Mouse (Mus musculus): ENCODE measurements around the gene Olfr61. TPM values are rescaled to one million over a fixed set of nuclear protein-coding genes. Genes with fewer than 3 reads are reported as not detected.
A peak's percentile ranks its signal among the peaks of the same experiment; 100 is the strongest.
"Not testable (repeated sequence)": the region's sequence is repeated elsewhere in the genome, so short reads cannot be mapped to it uniquely, and the experiment has no call there.

Gene Olfr61
- polyA plus RNA-seq (2016; fragmentation: Nextera tagmentation; extraction: Ambion mirVana), result not detected in 2 replicates

DNA sequence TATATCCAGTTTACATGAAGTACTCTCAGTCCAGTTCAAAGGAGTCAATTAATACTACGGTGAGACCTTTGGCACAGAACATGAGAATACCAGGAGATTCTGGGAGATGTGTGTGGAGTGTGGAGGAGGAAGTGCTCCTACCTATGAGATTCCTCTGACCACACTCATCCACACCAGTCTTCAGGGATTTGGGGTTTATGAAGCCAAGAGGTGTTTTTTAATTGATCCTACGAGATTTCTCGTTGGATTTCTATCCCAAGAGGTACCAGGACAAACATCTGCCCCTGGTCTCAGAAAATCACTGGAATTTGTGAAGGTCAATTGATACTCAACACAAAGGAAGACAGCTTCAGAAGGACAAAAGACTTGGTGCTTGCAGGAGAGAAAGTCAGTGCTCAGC lies at the start of gene Olfr61:
Olfr61 (plus strand) TSS at position 301 of the 400 bp plus-strand sequence.
- not testable (repeated sequence) for H3K27ac ChIP-seq (replicated peaks); H3K4me1 ChIP-seq; H3K4me3 ChIP-seq; H3K9me3 ChIP-seq (replicated peaks); DNase-seq (ENCODE audit: low spot score); H3K27me3 ChIP-seq (ENCODE audit: low read depth, poor library complexity, severe bottlenecking); H3K36me3 ChIP-seq
- 92% methylated on average over 3 of the region's 3 CpGs for WGBS

DNA sequence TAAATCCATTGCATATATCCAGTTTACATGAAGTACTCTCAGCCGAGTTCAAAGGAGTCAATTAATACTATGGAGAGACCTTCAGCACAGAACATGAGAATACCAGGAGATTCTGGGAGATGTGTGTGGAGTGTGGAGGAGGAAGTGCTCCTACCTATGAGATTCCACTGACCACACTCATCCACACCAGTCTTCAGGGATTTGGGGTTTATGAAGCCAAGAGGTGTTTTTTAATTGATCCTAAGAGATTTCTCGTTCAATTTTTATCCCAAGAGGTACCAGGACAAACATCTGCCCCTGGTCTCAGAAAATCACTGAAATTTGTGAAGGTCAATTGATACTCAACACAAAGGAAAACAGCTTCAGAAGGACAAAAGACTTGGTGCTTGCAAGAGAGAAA lies 27.8 kb upstream of the Olfr61 start, which contains the start of gene Olfr46:
Olfr46 (plus strand) TSS at position 301 of the 400 bp plus-strand sequence.
- not testable (repeated sequence) for H3K4me1 ChIP-seq; H3K36me3 ChIP-seq; H3K9me3 ChIP-seq (replicated peaks); DNase-seq (ENCODE audit: low spot score); H3K27me3 ChIP-seq (ENCODE audit: low read depth, poor library complexity, severe bottlenecking); H3K27ac ChIP-seq (replicated peaks); H3K4me3 ChIP-seq
- 86% methylated on average over 2 of the region's 2 CpGs for WGBS

DNA sequence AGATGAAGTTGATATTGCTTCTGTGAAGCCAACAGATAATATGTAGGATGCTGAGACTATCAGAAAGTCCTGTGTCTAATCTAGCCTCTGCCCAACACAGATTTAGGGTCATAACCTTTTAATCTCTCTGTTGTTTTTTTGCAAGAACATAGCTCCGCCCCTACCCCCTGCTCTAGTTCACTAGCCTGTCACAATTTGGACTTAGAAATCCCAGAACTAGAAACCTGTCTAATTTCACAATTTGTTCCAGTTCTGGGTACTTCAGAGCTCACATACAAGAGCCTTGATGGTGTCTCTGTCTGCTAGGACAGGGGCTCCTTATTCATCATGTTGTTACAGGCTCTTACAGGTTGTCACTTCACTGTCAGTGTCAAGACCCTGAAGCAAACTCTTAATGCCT lies 1.8 kb downstream of the Olfr61 start:
- H3K36me3 ChIP-seq, result no peaks in the 10 kb centered on the region
- DNase-seq (ENCODE audit: low spot score), result no peak
- H3K27me3 ChIP-seq (ENCODE audit: low read depth, poor library complexity, severe bottlenecking), result no peaks in the 10 kb centered on the region
- H3K9me3 ChIP-seq (replicated peaks), result no peaks in the 10 kb centered on the region
- WGBS, result 70% methylated on average over 1 of the region's 1 CpGs
- H3K4me1 ChIP-seq, result peaks cover 5% of the 10 kb centered on the region
- no peak overlapping the region for H3K4me3 ChIP-seq
- no peak overlapping the region for H3K27ac ChIP-seq (replicated peaks)

DNA sequence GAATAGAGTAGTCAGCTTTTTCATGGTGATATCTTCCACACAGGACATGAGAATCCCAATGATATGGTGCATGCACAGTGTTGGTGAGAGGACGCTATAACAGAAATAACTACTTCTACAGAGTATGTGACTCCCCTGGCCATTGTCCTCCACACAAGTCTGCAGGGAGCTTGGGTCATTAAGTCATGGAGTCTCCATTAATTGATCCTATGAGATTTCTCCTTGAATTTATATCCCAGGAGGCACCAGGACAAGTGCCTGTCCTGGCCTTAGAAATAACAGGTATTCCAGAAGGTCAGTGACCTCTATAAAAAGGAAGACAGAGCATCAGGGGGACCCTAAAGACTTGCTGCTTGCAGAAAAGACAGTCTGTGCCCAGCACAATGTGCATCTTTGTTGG lies 17.4 kb downstream of the Olfr61 start, which contains the start of gene Olfr53:
Olfr53 (plus strand) TSS at position 301 of the 400 bp plus-strand sequence.
- Histone ChIP-seq H3K4me3 (no peak within 1 kb of the TSS), H3K36me3 (no peaks in the 10 kb centered on the region), H3K4me1 (no peaks in the 10 kb centered on the region), H3K9me3 (replicated peaks) (no peaks in the 10 kb centered on the region), H3K27me3 (ENCODE audit: low read depth, poor library complexity, severe bottlenecking) (no peaks in the 10 kb centered on the region), H3K27ac (replicated peaks) (no peak within 1 kb of the TSS)
- WGBS, result 95% methylated on average over 1 of the region's 1 CpGs
- no peak for DNase-seq (ENCODE audit: low spot score)

DNA sequence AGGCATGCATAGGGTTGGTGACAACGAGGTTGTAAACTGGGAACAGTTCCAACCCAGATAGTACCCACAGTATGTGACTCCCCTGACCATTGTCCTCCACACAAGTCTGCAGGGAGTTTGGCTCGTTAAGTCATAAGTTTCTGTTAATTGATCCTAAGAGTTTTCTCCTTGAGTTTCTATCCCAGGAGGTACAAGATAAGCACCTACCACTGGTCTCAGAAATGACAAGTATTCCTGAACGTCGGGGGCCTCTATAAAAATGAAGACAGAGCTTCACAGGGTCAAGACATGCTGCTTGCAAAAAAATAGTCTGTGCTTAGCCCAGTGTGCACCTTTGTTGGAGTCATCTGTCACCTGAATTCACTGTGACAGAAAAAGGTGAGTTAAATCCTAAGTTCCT lies 30.9 kb downstream of the Olfr61 start, which contains the start of gene Olfr539:
Olfr539 (plus strand) TSS at position 301 of the 400 bp plus-strand sequence.
- H3K9me3 ChIP-seq (replicated peaks), result no peaks in the 10 kb centered on the region
- 83% methylated on average over 4 of the region's 4 CpGs for WGBS

DNA sequence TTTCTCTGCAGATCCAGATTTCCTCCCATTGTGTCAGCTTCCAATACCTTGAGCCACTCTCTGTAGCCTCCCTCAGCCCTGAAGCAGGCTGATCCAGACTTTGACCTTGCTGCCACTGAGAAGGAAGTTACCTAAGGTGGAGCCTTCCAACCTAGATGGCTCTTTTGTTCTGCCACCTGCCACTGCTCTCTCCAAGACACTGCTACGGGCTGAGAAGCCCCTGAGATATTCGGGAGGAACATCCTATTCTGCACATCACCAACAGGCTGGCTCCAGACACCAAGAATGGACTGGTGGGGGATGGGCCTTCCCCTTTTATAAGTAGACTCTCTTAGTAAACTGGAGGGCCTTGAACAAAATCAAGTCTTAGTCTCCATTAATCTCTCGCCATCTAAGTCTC lies 41.9 kb downstream of the Olfr61 start:
- peaks cover 11% of the 10 kb centered on the region; the same call in 1 of the 2 replicates for H3K9me3 ChIP-seq (replicated peaks)
- not testable (repeated sequence) for H3K4me3 ChIP-seq; H3K27me3 ChIP-seq (ENCODE audit: low read depth, poor library complexity, severe bottlenecking); DNase-seq (ENCODE audit: low spot score); H3K4me1 ChIP-seq; H3K27ac ChIP-seq (replicated peaks); H3K36me3 ChIP-seq
- WGBS, result 86% methylated on average over 3 of the region's 3 CpGs

More for the DNA sequence above, 30.9 kb downstream of the Olfr61 start, which contains the start of gene Olfr539:
- Histone ChIP-seq H3K4me1 (no peaks in the 10 kb centered on the region), H3K4me3 (no peak within 1 kb of the TSS), H3K27ac (replicated peaks) (no peak within 1 kb of the TSS), H3K27me3 (ENCODE audit: low read depth, poor library complexity, severe bottlenecking) (no peaks in the 10 kb centered on the region), H3K36me3 (no peaks in the 10 kb centered on the region)
- DNase-seq (ENCODE audit: low spot score), result no peak

DNA sequence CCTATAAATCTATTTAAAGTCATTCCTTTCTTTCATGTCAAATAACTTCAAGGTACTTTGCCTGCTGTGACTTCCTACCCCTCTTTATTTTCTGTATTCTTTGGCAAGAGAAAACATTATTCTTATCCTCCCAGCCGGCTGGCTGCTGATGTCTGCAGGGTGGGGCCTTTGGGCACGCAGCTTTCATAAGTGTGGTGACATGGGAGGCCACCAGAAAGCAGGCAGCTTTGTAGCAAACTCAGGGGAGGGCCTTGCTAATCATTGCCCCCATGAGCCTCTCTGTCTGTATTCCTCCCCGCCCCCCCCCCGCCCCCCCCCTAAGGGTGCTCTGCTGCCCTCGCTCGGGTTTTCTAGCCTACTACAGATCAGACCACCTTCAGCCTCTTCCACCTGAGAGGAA lies 47.1 kb downstream of the Olfr61 start:
- H3K36me3 ChIP-seq, result no peaks in the 10 kb centered on the region
- 3% methylated on average over 6 of the region's 6 CpGs for WGBS
- H3K9me3 ChIP-seq (replicated peaks), result peaks cover 23% of the 10 kb centered on the region; the same call in 1 of the 2 replicates
- no peaks in the 10 kb centered on the region for H3K27me3 ChIP-seq (ENCODE audit: low read depth, poor library complexity, severe bottlenecking)
- H3K4me1 ChIP-seq, result peaks cover 10% of the 10 kb centered on the region
- peak; percentile 17 for DNase-seq (ENCODE audit: low spot score)
- peak overlapping the region; percentile 30 for H3K4me3 ChIP-seq
- peak overlapping the region; percentile 59 for H3K27ac ChIP-seq (replicated peaks)

DNA sequence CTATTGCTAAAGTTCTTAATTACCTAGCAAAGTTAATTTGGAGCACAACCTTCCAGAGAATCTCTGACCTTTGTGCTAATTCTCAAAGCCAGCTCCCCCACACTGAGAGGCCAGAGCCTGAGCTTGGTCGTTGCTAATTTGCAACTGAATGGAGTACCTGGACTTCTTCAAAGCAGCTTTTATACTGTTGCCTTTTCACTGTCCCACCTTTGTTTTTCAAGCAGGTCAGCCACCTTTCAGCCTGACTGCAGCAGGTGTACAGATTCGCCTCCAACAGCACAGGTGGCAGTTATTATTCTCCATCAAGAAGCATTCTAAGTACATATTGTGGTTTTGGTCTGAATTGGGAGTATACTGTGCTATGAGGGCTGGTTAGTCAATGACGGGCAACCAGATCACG lies 50.8 kb downstream of the Olfr61 start:
- DNase-seq (ENCODE audit: low spot score); H3K27me3 ChIP-seq (ENCODE audit: low read depth, poor library complexity, severe bottlenecking); H3K27ac ChIP-seq (replicated peaks); H3K4me3 ChIP-seq; H3K36me3 ChIP-seq: not testable (repeated sequence)
- Histone ChIP-seq H3K4me1 (peaks cover 10% of the 10 kb centered on the region), H3K9me3 (replicated peaks) (peaks cover 12% of the 10 kb centered on the region; the same call in 1 of the 2 replicates)
- 67% methylated on average over 4 of the region's 4 CpGs for WGBS

DNA sequence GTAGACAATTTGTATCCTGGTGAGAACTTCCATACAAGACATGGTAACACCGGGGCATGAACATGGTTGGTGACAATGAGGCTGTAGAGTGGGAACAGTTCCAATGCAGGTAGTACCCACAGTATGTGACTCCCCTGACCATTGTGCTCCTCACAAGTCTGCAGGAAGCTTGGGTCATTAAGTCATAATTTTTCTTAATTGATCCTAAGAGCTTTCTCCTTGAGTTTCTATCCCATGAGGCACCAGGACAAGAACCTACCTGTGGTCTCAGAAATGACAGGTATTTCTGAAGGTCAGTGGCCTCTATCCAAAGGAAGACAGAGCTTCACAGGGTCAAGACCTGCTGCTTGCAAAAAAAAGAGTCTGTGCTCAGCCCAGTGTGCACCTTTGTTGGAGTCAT lies 52.9 kb downstream of the Olfr61 start, which contains the start of gene Olfr45:
Olfr45 (plus strand) TSS at position 301 of the 400 bp plus-strand sequence.
- no peaks in the 10 kb centered on the region for H3K36me3 ChIP-seq
- H3K9me3 ChIP-seq (replicated peaks), result peaks cover 12% of the 10 kb centered on the region; the same call in 1 of the 2 replicates
- H3K27ac ChIP-seq (replicated peaks), result no peak within 1 kb of the TSS
- 90% methylated on average over 1 of the region's 1 CpGs for WGBS
- no peak for DNase-seq (ENCODE audit: low spot score)
- no peaks in the 10 kb centered on the region for H3K27me3 ChIP-seq (ENCODE audit: low read depth, poor library complexity, severe bottlenecking)
- no peak within 1 kb of the TSS for H3K4me3 ChIP-seq
- H3K4me1 ChIP-seq, result no peaks in the 10 kb centered on the region

Other genes with a start within 250 kb of the Olfr61 start
- not detected in 2 replicates for gene Olfr531, start 226.1 kb upstream of the Olfr61 start, polyA plus RNA-seq (2016; fragmentation: Nextera tagmentation; extraction: Ambion mirVana)
- gene Olfr532, start 207.3 kb upstream of the Olfr61 start, polyA plus RNA-seq (2016; fragmentation: Nextera tagmentation; extraction: Ambion mirVana), result not detected in 2 replicates
- not detected in 2 replicates for gene Olfr533, start 165.6 kb upstream of the Olfr61 start, polyA plus RNA-seq (2016; fragmentation: Nextera tagmentation; extraction: Ambion mirVana)
- not detected in 2 replicates for gene Olfr535, start 144.8 kb upstream of the Olfr61 start, polyA plus RNA-seq (2016; fragmentation: Nextera tagmentation; extraction: Ambion mirVana)
- gene Olfr536, start 121.6 kb upstream of the Olfr61 start, polyA plus RNA-seq (2016; fragmentation: Nextera tagmentation; extraction: Ambion mirVana), result not detected in 2 replicates
- not detected in 2 replicates for gene Olfr538, start 61.1 kb upstream of the Olfr61 start, polyA plus RNA-seq (2016; fragmentation: Nextera tagmentation; extraction: Ambion mirVana)
- 0.04 and 0.09 TPM in 2 replicates for gene Olfr46, start 27.7 kb upstream of the Olfr61 start, polyA plus RNA-seq (2016; fragmentation: Nextera tagmentation; extraction: Ambion mirVana)
- gene Olfr53, start 17.5 kb downstream of the Olfr61 start, polyA plus RNA-seq (2016; fragmentation: Nextera tagmentation; extraction: Ambion mirVana), result not detected in 2 replicates
- not detected in 2 replicates for gene Olfr539, start 31.0 kb downstream of the Olfr61 start, polyA plus RNA-seq (2016; fragmentation: Nextera tagmentation; extraction: Ambion mirVana)
- gene Olfr45, start 53.0 kb downstream of the Olfr61 start, polyA plus RNA-seq (2016; fragmentation: Nextera tagmentation; extraction: Ambion mirVana), result not detected in 2 replicates
- not detected in 2 replicates for gene Olfr541, start 68.3 kb downstream of the Olfr61 start, polyA plus RNA-seq (2016; fragmentation: Nextera tagmentation; extraction: Ambion mirVana)
- gene Cyp2e1, start 134.8 kb downstream of the Olfr61 start, polyA plus RNA-seq (2016; fragmentation: Nextera tagmentation; extraction: Ambion mirVana), result not detected in 2 replicates
- 0.12 TPM in 1 of 2 replicates, not detected in the other for gene Syce1, start 158.9 kb downstream of the Olfr61 start, polyA plus RNA-seq (2016; fragmentation: Nextera tagmentation; extraction: Ambion mirVana)
- gene Zfp941, start 193.2 kb downstream of the Olfr61 start, polyA plus RNA-seq (2016; fragmentation: Nextera tagmentation; extraction: Ambion mirVana), result 3.0 and 5.6 TPM in 2 replicates
- 0.39 and 0.55 TPM in 2 replicates for gene Urah, start 206.0 kb downstream of the Olfr61 start, polyA plus RNA-seq (2016; fragmentation: Nextera tagmentation; extraction: Ambion mirVana)
- gene Scgb1c1, start 216.6 kb downstream of the Olfr61 start, polyA plus RNA-seq (2016; fragmentation: Nextera tagmentation; extraction: Ambion mirVana), result not detected in 2 replicates
- not detected in 2 replicates for gene Odf3, start 218.8 kb downstream of the Olfr61 start, polyA plus RNA-seq (2016; fragmentation: Nextera tagmentation; extraction: Ambion mirVana)
- not detected in 2 replicates for gene Gm45785, start 227.4 kb downstream of the Olfr61 start, polyA plus RNA-seq (2016; fragmentation: Nextera tagmentation; extraction: Ambion mirVana)
- 54.3 and 71.1 TPM in 2 replicates for gene Ric8a, start 228.0 kb downstream of the Olfr61 start, polyA plus RNA-seq (2016; fragmentation: Nextera tagmentation; extraction: Ambion mirVana)
- gene Bet1l, start 228.6 kb downstream of the Olfr61 start, polyA plus RNA-seq (2016; fragmentation: Nextera tagmentation; extraction: Ambion mirVana), result 20.1 and 25.9 TPM in 2 replicates

Data from midbrain, embryonic 10.5 days (tissue).